Mouse (Mus musculus) effector memory CD4-positive, alpha-beta T cell, adult 7 months (primary cell): ENCODE measurements around the gene Pdcl3. TPM values are rescaled to one million over a fixed set of nuclear protein-coding genes. Genes with fewer than 3 reads are reported as not detected.

Experiments used
- polyA plus RNA-seq: library from polyadenylated mRNA; unstranded; fragments of 100-300 nt; shearing (Covaris generic); gene quantifications from one replicate; pipeline ENCODE4 v1.2.1, GENCODE M21; 2017

Pdcl3 gene
- polyA plus RNA-seq = 66.5 TPM

DNA sequence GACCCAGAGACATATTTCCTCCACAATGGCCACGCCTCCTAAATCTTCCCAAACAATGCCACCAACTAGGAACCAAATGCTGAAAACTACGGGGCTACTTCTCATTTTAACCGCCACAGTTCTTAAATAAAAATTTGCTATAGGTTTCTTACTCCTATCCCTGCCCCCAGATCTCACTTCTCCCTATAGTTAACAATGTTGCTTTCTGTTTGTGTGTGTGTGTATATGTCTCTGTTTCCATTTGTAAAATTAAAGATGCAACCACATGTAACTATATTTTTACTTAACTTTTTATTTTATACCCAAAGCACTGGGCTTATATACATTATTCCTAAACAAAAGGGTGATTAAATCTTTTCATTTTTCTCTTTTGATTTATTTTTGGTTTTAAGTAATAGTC is at the start of gene Pdcl3:
Gene Pdcl3 (plus strand): TSS at position 301 of the 400 bp plus-strand sequence.

DNA sequence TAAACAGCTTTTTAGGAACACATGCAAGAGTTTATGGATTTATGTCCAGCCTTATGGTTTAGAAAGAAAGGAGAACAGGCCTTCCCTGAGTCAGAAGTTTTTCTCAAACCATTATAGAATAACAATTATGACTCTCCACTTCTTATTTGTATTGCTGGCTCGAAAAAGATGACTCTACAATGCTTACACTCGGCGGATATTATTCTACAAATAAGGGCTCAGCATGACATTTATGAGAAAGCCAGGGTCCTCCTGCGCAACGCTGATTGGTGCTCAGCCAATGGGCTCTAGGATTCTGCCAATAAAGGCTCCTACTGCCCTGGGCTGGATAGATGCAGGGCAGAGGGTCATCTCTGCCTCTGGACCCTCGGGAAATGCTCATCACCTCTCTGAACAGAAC is 46.6 kb upstream of the Pdcl3 start, which contains the start of gene Nms:
Gene Nms (plus strand): TSS at position 301 of the 400 bp plus-strand sequence.

Other genes starting within 250 kb of the Pdcl3 start
- gene Lonrf2, start 148.9 kb upstream of the Pdcl3 start, polyA plus RNA-seq = 0.12 TPM
- gene Chst10, start 87.4 kb upstream of the Pdcl3 start, polyA plus RNA-seq = 16.4 TPM
- gene Nms, start 46.5 kb upstream of the Pdcl3 start, polyA plus RNA-seq = not detected
- gene Npas2, start 208.1 kb downstream of the Pdcl3 start, polyA plus RNA-seq = 0.15 TPM